Mouse (Mus musculus) forebrain, embryonic 14.5 days (tissue): Measurements from ENCODE around the gene Prkd1. TPM values are rescaled to one million over a fixed set of nuclear protein-coding genes. Genes with fewer than 3 reads are reported as not detected.
"Not testable (repeated sequence)": the region's sequence is repeated elsewhere in the genome, so short reads cannot be mapped to it uniquely, and the experiment has no call there.

Experiments used
- ATAC-seq: fragments of 200-750 bp; cut with Nextera tagmentation; 2 replicates; pipeline ENCODE4 v1.8.0; 2017; ENCODE audit warnings: mild to moderate bottlenecking, moderate library complexity
- DNase-seq: peaks from one replicate; pipeline ENCODE4 v3.0.0-alpha.2; 2015; ENCODE audit warnings: low spot score
- H3K27ac ChIP-seq: fragments of 300-500 bp; sonication (generic); 2 replicates; pipeline ENCODE4 v1.5.1; 2014; ENCODE audit warnings: low read depth, mild to moderate bottlenecking, control low read depth, low read length, moderate library complexity
- H3K27me3 ChIP-seq: fragments of 300-500 bp; sonication (generic); replicated peaks from 2 replicates; pipeline ENCODE4 v1.6.1; 2014; ENCODE audit warnings: low read length, control low read depth, mixed read lengths; ENCODE audit not compliant: control insufficient read depth, insufficient read depth
- H3K36me3 ChIP-seq: fragments of 300-500 bp; sonication (generic); 2 replicates; pipeline ENCODE4 v1.6.1; 2014; ENCODE audit warnings: low read length, control low read depth; ENCODE audit not compliant: control insufficient read depth, insufficient read depth
- H3K4me1 ChIP-seq: fragments of 300-500 bp; sonication (generic); 2 replicates; pipeline ENCODE4 v1.6.1; 2014; ENCODE audit warnings: antibody characterized with exemption, low read length, control low read depth; ENCODE audit not compliant: control insufficient read depth, insufficient read depth
- H3K4me2 ChIP-seq: fragments of 300-500 bp; sonication (generic); 2 replicates; pipeline ENCODE4 v1.6.1; 2014; ENCODE audit warnings: mild to moderate bottlenecking, control low read depth, low read length
- H3K4me3 ChIP-seq: fragments of 300-500 bp; sonication (generic); 2 replicates; pipeline ENCODE4 v1.5.1; 2014; ENCODE audit warnings: low read depth, low read length, control low read depth
- H3K9ac ChIP-seq: fragments of 300-500 bp; sonication (generic); 2 replicates; pipeline ENCODE4 v1.6.1; 2014; ENCODE audit warnings: mild to moderate bottlenecking, low read length, control low read depth, moderate library complexity
- H3K9me3 ChIP-seq: fragments of 300-500 bp; sonication (generic); replicated peaks from 2 replicates; pipeline ENCODE4 v1.6.1; 2016; ENCODE audit warnings: low read length, control low read depth, mixed read lengths; ENCODE audit not compliant: control insufficient read depth
- WGBS: fragments of 180-500 bp; shearing (Covaris S2); extraction: QIAGEN DNeasy Blood & Tissue Kit; methylation state at CpG from one replicate; pipeline ENCODE4 v1.1.7; 2014; 5-methylcytosine and 5-hydroxymethylcytosine counted together
- polyA plus RNA-seq: library from polyadenylated mRNA; unstranded; fragments of >200 nt; fragmentation: Nextera tagmentation; extraction: Ambion mirVana; gene quantifications from 2 replicates; pipeline ENCODE4 v1.2.1, GENCODE M21; 2014

Gene Prkd1
- polyA plus RNA-seq = 4.9 and 5.0 TPM in 2 replicates

DNA sequence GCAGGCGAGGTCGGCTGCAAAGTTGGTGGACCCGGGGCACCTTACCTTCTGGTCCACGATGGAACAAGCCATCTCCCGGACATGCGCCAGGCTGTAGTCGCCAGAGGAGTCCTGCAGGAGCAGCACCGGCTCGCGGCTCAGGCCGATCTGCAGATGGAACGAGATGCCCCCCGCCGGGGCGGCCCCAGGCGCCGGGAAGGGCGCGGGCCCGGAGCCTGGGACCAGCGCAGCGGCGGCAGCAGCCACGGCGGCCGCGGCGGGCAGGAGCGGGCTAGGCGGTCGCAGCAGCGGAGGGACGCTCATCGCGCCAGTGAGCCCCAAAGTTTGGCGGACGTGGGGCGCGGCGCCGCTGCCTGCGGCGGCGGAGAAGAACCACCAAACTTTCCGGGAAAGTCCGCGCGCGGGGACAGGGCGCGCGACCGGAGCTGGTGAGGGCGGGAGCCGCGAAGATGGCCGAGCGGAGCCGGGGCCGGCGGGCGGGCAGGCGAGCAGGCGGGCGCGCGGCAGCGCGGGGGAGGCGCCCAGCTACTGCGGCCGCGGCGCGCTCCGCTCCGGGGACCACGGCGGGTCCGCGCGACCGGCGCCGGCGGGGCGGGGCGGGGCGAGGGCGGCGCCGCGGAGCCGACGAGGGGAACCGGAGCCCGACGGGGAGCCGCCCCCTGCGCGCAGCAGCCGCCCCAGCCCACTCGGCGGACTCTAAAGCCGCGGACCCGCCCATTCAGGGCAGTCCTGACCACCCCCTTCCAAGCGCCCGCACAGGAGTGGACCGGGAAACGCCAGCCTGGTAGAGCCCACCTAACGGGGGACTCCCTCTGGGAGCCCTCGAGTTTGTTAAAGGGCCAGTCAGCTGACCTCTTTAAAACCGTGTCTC is at the start of gene Prkd1:
Gene Prkd1 (minus strand): TSS at position 428 of the 871 bp plus-strand sequence.
- no peaks in the 10 kb centered on the region for H3K9me3 ChIP-seq
- H3K36me3 ChIP-seq = no peaks in the 10 kb centered on the region
- H3K27ac ChIP-seq = peak within 1 kb of the TSS; percentile 63
- H3K27me3 ChIP-seq = no peaks in the 10 kb centered on the region
- H3K4me3 ChIP-seq = peak within 1 kb of the TSS; percentile 89
- ATAC-seq = peak; percentile 92
- H3K9ac ChIP-seq = peak within 1 kb of the TSS; percentile 84
- peak; percentile 74 for DNase-seq
- H3K4me1 ChIP-seq = peaks cover 11% of the 10 kb centered on the region
- WGBS = under 1% methylated on average over 66 of the region's 114 CpGs
- H3K4me2 ChIP-seq = peak within 1 kb of the TSS; percentile 94

DNA sequence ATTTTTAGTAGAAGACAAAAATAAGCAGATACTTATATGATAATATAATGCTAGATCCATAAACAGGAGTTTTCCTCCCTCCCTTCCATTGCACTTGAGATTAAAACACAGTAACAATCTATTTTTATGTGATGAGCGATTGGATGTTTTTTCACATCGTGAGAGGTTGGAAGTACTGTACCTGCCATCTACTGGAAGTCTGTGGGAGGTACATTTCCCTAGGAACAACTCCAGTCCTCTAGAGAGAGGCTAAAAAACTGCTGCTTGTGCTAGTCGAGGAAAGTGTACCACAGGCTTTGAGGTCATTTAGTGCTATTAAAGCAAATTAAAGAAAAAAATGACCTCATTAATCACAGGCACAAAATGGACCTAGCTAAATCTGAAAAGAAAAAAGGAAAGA is 48.6 kb upstream of the Prkd1 start:
- Histone ChIP-seq H3K4me3 (no peak overlapping the region), H3K27me3 (no peaks in the 10 kb centered on the region), H3K9me3 (no peaks in the 10 kb centered on the region), H3K9ac (no peak overlapping the region), H3K36me3 (no peaks in the 10 kb centered on the region), H3K27ac (no peak overlapping the region), H3K4me2 (no peak overlapping the region), H3K4me1 (no peaks in the 10 kb centered on the region)
- ATAC-seq = peak; percentile 86
- peak; percentile 83 for DNase-seq
- WGBS = 7% methylated on average over 3 of the region's 3 CpGs

DNA sequence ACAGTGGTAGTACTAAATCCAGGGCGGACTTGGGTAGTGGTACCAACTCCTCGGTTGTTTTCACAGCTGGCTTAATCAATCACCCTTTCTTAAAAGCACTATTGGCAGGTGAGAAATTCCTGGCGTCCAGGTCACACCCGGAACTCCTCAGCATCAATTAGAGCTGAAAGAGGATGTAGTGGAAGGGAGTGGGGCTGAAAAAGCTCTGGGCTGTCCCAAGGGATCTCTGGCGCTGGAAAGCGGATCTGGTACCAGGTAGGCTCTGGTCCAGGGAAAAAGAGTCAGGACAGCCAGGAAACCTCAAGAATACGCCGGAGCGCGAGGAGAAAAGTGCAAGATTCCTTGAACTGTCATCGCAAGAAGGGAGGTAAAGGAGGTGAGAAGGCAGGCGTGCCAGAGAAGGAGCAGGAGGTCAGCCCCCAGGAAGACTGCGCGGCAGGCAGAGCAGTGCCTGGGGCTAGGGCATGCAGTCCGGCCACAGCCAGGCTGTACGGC is 675 bp downstream of the Prkd1 start:
- Histone ChIP-seq H3K36me3 (no peaks in the 10 kb centered on the region), H3K27ac (peak overlapping the region; percentile 63; the same call in 1 of the 2 replicates), H3K9me3 (no peaks in the 10 kb centered on the region), H3K27me3 (no peaks in the 10 kb centered on the region), H3K4me3 (peak overlapping the region; percentile 89), H3K9ac (peak overlapping the region; percentile 84), H3K4me1 (peaks cover 11% of the 10 kb centered on the region), H3K4me2 (peak overlapping the region; percentile 94)
- no peak for DNase-seq
- 1% methylated on average over 16 of the region's 16 CpGs for WGBS
- ATAC-seq = no peak; the same call in 1 of the 2 replicates

GRCm38 (mm10) chr12:50646857-50647256 is 2.0 kb downstream of the Prkd1 start:
- peak overlapping the region; percentile 94 for H3K4me2 ChIP-seq
- ATAC-seq = no peak
- WGBS = 91% methylated on average over 4 of the region's 4 CpGs

GRCm38 (mm10) chr12:50642671-50643070 is 6.2 kb downstream of the Prkd1 start:
- Histone ChIP-seq H3K4me2 (no peak overlapping the region), H3K27me3 (no peaks in the 10 kb centered on the region), H3K9me3 (no peaks in the 10 kb centered on the region), H3K27ac (no peak overlapping the region), H3K9ac (no peak overlapping the region), H3K4me1 (peaks cover 4% of the 10 kb centered on the region), H3K4me3 (no peak overlapping the region), H3K36me3 (no peaks in the 10 kb centered on the region)
- ATAC-seq (no peak), DNase-seq (no peak)
- WGBS = 78% methylated on average over 5 of the region's 5 CpGs

More at GRCm38 (mm10) chr12:50646857-50647256, 2.0 kb downstream of the Prkd1 start:
- H3K4me3 ChIP-seq = 0 out of 2 replicates have a peak overlapping the region, but pooled peaks have one; percentile 89
- no peaks in the 10 kb centered on the region for H3K9me3 ChIP-seq
- no peak overlapping the region for H3K27ac ChIP-seq
- peaks cover 11% of the 10 kb centered on the region for H3K4me1 ChIP-seq
- no peaks in the 10 kb centered on the region for H3K36me3 ChIP-seq
- no peak overlapping the region for H3K9ac ChIP-seq
- no peak for DNase-seq
- no peaks in the 10 kb centered on the region for H3K27me3 ChIP-seq

DNA sequence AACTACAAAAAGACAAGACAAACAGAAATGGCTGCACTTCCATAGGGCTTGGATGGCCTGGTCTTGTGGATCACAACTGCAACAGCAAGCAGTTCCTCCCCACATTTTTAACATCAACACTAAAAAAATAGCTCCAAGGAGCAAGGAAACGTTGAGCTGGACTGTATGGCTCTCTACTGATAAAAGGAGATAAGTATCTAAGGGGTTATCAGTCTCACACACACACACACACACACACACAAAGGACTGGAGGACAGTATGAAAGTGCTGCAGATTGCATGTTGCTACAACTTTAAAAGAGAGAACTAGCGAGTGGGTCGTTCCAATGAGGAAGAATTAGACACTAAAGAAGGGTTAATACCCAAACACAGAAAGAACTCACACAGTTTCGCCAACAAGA is 8.7 kb downstream of the Prkd1 start:
- WGBS = 86% methylated on average over 4 of the region's 4 CpGs
- H3K27ac ChIP-seq = no peak overlapping the region
- no peaks in the 10 kb centered on the region for H3K27me3 ChIP-seq
- no peak overlapping the region for H3K9ac ChIP-seq
- DNase-seq = no peak
- ATAC-seq = no peak
- H3K4me3 ChIP-seq = no peak overlapping the region
- H3K36me3 ChIP-seq = no peaks in the 10 kb centered on the region
- H3K4me2 ChIP-seq = no peak overlapping the region
- no peaks in the 10 kb centered on the region for H3K4me1 ChIP-seq
- no peaks in the 10 kb centered on the region for H3K9me3 ChIP-seq

- no peaks in the 10 kb centered on the region for H3K36me3 ChIP-seq
- no peak for ATAC-seq
- WGBS = 77% methylated on average over 6 of the region's 6 CpGs
- no peak for DNase-seq
- no peak overlapping the region for H3K27ac ChIP-seq
- H3K9me3 ChIP-seq = no peaks in the 10 kb centered on the region
- H3K9ac ChIP-seq = no peak overlapping the region
- H3K4me1 ChIP-seq = no peaks in the 10 kb centered on the region
- no peak overlapping the region for H3K4me2 ChIP-seq
- H3K27me3 ChIP-seq = no peaks in the 10 kb centered on the region
- H3K4me3 ChIP-seq = no peak overlapping the region
Measured at GRCm38 (mm10) chr12:50634436-50634835, 14.5 kb downstream of the Prkd1 start.

DNA sequence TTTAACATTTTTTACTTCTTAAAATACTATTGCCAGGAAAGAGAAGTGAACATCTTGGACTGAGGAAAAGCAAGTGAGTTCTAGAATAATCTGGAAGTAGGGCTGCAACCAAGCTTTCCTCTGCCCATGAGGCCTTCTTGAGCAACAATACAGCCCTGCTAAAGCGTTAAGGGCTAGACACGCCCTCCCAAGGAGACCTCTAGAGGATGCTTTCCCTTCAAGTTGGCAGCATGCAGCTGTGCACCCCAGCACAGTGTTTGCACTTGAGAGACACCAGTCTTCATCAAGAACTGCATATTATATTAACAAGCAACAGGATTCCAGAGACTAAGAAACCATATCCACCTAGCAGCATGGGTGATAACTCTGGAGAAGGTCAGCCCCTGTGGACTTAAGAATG is 22.8 kb downstream of the Prkd1 start:
- not testable (repeated sequence) for ATAC-seq, H3K9me3 ChIP-seq, H3K27ac ChIP-seq, H3K9ac ChIP-seq, H3K36me3 ChIP-seq, DNase-seq, H3K4me3 ChIP-seq, H3K4me2 ChIP-seq, H3K4me1 ChIP-seq, H3K27me3 ChIP-seq
- 58% methylated on average over 2 of the region's 2 CpGs for WGBS

- peaks cover 8% of the 10 kb centered on the region for H3K4me1 ChIP-seq
- peak overlapping the region; percentile 34 for H3K4me2 ChIP-seq
- WGBS = 26% methylated on average over 4 of the region's 4 CpGs
- peak; percentile 34; the same call in 1 of the 2 replicates for ATAC-seq
- no peak overlapping the region for H3K27ac ChIP-seq
- no peaks in the 10 kb centered on the region for H3K9me3 ChIP-seq
- no peaks in the 10 kb centered on the region for H3K27me3 ChIP-seq
- peak; percentile 61 for DNase-seq
- H3K36me3 ChIP-seq = no peaks in the 10 kb centered on the region
- H3K9ac ChIP-seq = no peak overlapping the region; the same call in 1 of the 2 replicates
- H3K4me3 ChIP-seq = no peak overlapping the region
Measured at GRCm38 (mm10) chr12:50624175-50624574, 24.7 kb downstream of the Prkd1 start.
